Mouse (Mus musculus) hindlimb bud, embryonic 11.5 days (tissue): ENCODE measurements at regions not wholly inside any gene's neighbourhood (a gene's known extent, or its start where the extent isn't known, plus 50 kb on each side); places are given as distances from the start of the nearest gene placed in this dataset.
"Not testable (repeated sequence)": the region's sequence is repeated elsewhere in the genome, so short reads cannot be mapped to it uniquely, and the experiment has no call there.

Experiments
- DNase-seq: peaks from one replicate; pipeline ENCODE4 v3.0.0-alpha.2; 2012; ENCODE audit warnings: low read depth, low spot score; ENCODE audit errors: extremely low spot score

DNA sequence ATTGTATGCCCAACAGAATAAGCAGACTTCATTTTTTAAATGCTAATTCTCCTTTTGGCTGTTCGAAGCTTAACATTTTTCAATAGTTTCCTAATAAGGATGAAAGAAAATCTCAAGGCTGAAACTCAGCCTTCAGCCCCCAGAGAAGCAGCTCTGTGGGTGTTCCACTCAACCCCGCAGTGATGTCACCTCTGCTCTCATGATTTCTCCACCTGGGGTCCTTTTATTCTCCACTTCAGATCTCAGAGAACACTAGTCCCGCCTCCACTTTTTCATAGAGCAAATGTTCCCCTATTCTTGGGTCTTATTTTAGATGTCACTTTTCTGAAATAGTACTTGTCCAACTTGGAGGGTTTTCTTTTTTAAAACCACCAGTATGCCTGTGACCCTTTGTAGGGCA is 567.3 kb downstream of the Cntn3 start:
- DNase-seq: no peak

DNA sequence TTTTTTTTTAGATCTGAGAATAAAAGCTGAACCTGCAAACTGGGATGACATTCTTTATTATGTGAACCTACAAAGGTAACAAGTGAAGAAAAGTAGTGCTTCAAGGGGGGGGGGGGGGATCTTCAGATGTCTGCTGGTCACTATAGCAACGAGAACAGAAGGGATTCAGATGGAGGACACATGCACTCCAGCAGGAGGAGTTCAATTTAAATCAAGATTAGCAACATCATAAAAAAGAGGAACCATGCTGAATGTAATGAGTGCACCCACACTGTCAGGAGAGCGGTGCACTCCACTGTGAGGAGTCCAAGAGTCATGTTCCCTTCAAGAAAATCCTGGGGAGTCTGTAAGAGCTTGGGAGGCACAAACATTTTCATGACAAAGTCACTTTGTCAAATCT is 574.7 kb downstream of the Cntn3 start:
- DNase-seq: no peak

DNA sequence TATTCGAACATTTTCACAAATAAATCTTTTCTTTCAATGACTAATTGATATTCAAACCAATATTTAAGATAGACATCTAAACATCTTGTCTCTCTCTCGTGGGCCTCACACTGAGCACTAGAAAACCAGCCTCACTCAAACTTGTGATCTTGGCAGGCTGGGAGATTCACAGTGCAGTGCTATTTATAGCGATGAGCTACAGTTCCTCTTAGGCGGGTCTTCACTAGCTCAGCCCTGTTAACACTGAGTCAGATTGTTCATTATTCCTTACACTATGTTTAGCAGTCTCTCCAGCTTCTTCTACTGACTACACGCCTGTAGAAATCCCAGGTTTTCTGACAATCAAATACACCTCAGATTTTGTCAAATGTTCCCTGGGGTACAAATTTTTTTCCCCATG is 575.3 kb downstream of the Cntn3 start:
- no peak for DNase-seq

DNA sequence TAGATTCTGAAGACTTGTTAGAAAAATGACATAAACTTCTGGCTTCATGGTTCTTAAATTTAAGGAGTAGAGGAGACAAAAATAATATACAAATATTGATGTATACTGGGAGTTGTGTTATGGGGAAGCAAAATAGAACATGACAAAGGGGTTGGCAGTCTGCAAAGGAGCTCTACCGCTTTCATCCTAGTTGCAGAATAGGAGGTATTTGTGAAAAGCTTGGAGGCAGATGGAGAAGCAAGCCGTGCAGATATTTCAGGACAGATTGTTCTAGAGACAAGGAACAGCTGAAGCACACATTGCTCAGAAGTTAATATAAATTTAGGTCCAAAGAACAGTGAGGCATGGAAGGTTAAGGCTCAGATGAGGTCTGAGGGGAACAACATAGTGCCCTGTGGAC is 580.1 kb downstream of the Cntn3 start:
- no peak for DNase-seq

DNA sequence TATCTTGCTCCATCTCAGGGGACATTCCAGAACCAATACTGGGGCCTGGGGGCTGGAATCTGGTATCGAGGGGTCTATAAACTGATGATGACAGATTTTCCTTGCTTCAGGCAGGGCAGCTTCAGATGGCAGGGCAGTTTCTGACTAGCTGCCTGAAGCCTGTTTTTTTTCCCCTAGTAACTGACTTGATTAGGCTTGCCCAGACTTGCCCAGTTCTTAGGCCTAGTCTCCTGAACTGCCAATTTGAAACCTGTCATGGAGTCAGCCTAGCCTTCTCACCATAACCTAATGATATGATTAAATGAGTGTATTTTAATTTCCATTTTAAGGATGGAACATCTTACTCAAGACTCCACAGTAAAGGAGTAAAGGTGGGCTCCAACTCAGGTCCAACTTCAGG is 591.2 kb downstream of the Cntn3 start:
- no peak for DNase-seq

DNA sequence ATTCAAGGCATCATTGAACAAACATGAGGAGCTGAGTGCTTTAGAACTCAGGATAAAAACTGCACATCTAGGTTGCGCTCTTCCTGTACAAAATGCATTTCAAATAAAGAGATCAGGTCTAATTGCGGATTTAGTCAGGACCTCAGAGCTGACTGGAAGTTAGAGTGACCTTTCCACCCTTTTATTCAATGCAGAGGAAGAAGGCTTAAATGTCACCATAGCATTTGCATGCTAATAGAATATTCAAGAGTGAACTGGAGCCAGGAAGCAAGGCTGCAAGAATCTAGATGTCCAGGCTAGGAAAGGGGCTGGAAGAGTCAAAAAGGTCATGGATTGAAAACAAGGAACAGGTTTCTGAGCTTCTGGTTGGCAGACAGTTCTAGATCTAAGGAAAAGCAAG is 593.7 kb downstream of the Cntn3 start:
- no peak for DNase-seq

DNA sequence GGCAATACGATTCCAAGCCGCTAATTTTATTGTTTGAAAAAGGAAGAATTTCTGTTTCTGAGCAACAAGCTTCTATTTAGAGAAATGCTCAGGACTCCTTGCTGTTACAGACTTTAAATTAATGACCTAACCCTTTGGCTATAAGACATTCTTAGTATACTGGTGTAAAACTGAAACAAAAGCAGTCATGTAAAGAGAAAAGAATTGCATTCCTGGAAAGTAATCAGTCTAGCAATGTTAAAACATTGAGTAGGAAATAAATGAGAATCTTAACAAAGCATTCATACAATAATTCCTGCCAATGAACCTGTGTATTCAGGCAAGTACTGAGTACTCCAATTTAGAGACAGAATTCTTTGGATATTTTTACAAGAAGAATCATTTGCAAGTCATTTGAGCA is 587.2 kb upstream of the Pdzrn3 start:
- DNase-seq: no peak

DNA sequence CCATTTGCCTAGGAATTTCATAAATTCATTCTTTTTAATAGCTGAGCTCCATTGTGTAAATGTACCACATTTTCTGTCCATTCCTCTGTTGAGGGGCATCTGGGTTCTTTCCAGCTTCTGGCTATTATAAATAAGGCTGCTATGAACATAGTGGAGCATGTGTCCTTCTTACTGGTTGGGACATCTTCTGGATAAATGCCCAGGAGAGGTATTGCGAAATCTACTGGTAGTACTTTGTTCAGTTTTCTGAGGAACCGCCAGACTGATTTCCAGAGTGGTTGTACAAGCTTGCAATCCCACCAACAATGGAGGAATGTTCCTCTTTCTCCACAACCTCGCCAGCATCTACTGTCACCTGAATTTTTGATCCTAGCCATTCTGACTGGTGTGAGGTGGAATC is 583.8 kb upstream of the Pdzrn3 start:
- not testable (repeated sequence) for DNase-seq

DNA sequence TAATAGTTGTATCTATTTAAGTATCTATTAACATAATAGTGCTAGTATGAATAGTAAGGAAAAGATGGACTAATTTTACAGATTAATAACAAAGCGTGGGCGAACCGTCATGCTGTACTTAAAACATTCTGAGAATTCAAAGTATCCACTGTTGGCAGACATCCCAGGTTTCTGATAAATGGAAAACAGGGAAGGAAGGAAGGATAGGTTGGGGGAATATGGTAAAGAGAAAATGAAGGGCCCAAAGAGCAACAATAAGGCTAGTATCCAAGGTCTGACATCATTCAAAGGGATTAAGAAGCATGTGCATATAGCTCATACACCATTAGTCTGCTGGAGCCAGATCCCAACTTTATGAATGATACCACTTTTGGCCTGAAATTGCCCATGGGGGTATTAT is 572.0 kb upstream of the Pdzrn3 start:
- DNase-seq: no peak

DNA sequence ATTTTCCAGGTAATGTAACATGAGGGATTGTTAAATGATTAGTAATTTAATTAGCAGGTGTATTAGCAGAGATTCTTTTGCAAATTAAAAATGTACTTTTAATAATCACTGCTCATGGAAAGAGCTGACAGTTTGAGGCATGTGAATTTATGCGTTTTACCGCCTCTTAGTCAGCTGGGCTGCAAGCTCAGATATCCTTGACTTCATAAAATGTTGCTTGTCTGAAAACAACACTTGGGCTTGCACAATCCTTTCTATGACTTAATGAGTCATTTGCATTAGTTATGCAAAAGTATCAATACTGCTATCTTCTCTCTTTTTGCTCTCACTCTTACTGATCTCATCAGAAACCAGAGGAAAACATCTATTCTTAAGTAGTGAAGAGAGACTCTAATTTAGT is 571.3 kb upstream of the Pdzrn3 start:
- DNase-seq: no peak

DNA sequence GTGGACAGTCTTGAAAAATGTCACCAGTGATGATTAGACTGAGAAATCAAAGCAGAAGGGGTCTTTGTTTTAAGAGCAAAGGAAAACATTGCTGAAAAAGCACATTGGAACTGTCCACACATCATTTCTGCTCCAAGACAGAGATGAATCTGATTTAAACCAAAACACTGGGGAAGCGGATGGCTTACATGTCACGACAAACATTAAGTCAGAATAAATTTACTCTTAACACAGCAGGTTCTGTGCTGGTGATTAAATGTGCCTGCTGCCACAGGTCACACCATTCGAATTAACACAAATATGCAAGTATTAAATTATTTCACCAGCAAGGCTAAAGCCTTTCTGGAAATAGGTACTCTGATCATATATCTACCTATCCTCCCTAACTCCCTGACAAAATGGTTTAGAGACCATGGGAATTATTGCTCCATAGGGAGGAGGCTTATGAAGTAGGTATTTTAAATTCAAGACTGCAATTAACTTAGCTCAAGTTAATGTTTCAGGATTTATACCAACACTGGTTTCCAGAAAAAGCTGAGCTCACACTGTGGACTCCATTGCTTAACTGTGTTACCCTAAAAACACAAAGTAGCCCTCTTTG is 562.7 kb upstream of the Pdzrn3 start:
- DNase-seq: no peak

DNA sequence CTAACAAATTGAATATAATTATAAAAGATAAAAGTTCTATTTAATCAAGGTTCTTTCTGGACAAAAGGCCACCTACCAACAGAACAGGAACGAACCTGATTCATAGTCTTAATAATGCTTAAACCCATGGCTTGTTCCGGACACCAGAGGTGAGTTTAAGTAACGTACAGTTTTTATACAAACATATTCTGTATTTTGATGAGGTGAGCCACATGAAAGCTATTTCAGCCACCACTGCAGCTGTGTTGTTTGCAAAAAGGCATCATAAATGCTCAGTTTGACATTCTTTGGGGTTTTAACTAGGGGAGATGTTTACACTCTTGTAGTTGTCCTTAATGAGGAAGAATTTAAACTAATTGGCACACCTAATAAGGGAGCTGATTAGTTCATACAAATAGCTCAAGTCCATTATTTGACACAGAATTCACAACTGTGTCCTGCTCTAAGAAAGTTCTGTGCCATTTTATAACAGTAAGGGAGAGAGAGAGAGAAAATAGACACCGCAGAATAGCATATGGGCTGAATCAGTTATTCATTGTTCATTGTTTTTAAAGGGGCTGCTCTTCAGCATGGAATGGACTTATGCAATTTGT is 560.8 kb upstream of the Pdzrn3 start:
- no peak for DNase-seq

DNA sequence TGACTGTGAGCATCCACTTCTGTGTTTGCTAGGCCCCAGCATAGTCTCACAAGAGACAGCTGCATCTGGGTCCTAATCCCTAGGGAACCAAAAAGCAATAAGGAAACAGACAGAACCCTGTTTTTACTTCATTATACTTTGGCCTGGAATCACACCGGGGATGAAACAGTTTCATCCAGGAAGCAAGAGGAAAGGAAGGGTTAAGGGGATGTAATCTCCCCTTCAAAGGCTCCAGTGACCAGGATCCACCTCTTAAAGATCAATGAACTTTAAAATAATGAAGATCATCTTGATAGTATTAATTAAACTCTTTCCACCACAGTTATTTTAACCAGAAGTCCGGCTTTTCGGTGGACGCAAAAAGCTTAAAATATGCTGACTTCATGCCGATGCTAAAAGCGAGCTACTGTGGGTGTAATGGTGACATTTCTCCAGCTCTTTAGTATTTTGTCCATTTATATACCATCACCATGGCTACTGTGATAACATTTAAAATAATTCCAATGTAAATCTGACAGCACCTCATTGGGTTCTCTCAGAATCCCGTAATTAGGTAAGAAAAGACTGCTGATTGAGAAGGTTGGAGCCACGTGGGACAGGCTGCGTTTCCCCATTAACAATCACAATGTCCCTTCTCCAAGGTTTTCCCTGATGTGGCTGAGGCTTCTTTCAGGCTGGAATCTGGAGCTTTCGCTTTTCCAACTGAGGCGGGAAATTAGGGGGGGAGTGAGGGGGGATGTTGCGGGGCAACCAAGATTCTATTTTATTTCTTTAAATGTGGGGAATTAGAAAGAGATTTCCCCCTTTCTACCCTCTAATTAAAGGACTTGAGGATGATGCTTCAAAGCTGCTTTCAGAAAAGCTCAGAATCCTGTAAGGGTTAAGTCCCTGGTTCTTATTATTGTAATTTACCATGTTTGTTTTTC is 560.0 kb upstream of the Pdzrn3 start:
- DNase-seq: no peak

DNA sequence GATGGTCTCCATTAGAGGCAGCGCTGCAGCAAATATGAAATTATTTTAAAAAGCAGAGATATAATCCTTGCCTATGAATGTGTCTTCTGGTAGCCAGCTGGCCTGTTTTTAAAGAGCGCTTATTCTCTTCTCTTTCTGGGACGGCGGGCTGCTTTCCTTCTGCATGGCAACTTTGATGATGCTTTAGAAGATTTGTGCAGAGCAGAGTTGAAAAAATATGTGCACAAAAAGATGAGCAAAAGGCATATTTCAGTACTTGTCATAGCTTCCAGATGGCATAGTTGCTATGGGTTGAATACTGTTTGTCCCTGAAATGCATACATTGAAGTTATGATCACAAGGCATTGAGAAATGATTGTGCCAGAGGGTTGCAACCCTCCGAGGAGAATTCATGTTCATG is 554.1 kb upstream of the Pdzrn3 start:
- DNase-seq: no peak

DNA sequence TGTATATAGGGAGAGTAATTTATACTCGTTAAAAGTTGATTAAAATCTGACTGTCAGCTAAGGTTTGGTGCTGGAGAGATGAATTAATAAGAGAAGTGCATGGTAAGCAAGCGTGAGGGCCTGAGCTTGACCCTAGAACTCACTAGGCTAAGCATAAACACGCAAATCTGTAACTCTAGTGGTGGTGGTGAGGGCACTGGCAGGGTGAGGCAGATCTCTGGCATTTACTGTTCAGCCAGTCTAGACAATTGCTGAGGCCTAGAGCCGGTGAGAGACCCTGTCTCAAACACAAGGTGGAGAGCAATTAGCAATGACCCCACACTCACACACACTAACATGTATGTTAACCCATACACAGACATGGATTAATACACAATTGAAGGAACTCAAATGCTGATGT is 544.0 kb upstream of the Pdzrn3 start:
- no peak for DNase-seq

DNA sequence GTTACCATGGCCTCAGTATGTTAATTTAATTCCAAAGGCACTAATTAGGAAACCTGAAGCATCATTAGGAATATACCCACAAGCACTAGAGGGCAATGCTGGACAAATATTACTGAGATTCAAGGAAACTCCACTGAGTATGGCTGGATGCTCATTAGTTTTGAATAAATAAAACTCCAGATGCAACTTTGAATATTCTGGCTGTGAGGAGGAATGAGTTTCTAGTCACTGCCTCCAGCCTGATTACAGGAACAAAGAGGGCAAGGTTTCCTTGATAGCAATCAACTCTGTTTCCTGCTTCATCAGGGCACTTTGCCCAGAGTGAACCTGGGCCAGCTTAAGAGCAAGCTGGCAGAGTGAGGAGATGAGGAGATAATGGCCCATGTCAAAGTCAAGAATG is 543.5 kb upstream of the Pdzrn3 start:
- DNase-seq: no peak

DNA sequence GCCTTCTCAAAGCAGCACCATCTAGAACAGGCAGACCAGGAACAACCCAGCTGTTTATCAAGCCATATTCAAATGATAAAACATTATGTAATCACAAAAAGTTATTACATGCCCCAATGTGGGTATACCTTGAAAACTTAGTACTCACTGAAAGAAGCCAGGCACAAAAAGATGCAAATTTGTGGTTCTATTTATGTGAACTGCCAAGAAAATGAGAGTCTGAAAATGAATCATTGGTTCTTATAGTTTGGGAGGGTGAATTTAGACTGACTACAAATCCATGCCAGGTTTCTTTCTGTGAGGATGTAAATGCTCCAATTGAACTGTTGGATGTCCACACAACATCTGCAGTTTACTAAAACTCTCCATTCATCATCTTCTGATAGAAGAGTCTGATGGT is 541.2 kb upstream of the Pdzrn3 start:
- DNase-seq: no peak

DNA sequence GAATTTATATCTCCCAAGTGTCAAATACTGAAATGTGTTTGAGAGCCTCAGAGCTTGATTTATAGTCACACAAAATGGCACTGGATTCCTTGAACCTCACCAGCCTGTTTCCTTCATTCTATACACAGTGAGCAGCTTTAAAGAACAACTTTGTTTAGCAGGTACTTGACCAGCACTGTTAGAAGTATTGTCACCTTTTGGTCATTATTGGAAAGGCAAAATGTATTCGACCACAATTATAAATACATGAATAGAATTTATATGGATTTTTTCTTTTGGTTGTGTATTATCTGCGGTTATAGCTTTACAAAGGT is 527.3 kb upstream of the Pdzrn3 start:
- no peak for DNase-seq

DNA sequence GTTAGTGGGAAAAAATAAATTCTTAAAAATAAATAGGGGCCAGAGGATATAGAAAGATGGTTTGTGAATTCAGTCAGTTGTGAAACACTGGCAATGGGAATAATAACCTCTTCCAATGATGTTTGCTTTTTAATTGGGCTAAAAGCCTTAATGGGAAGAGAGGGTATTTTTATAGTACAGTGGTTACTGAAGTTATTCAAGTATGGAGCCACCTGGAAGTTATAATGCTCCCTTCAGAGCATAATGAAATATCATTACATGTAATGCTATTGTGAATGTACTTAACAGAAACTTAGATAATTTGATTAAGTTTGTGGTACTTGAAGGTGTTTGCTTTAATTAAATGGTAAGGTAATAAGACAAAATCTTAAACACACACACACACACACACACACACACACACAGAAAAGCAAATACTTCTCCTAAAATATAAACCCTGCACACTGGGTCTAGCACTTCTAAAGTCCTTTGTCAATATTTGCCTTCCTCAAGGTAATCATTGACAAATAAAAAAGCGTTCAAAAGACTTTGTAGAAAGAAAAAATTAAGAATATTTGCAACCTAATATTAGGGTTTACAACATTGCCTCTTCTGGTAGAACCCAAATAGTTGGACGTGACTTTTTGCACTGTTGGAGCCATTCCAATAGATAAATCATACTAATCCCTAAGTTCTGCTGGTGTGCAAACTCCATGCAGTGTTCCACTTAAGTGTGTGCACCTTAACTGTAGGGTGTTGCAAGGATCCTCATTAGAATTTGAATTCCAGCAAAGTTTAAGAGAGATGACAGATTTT is 526.7 kb upstream of the Pdzrn3 start:
- no peak for DNase-seq

DNA sequence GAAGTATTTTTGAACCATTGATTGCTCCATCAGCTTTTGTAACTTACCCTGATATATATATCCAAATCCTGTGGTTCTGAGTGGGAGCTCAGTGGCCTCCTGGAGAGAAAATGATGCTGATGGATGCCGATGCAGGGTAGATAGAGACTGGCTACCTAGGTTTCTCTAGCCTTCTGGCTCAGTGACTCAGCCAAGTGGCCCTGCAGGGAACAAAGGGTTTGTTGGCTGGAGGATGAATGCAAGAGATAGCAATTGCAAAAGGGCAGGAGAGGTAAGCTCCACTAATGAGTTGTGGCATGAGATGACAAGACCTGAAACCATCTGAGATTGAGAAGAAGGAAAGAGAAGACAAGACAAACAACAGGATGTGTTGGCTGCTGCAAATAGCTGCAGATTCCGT is 524.6 kb upstream of the Pdzrn3 start:
- DNase-seq: no peak

DNA sequence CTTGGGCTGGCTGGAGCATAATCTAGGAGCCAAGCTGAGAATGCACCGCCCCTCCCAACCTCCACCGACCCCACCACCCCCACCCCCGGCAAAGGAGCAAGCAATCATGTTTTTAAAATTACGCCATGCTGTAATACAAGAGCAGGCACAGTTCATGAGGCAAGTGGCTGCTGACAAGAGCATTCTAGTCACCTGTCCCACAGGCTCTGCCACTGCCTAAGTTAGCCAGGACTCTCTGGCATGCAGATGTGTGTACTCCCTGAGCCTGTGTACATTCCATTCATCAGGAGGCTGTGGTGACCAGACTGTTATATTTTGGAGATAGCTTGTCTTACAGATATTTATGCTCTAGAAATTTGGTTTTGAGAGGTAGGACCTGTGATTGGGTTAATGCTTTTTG is 520.8 kb upstream of the Pdzrn3 start:
- DNase-seq: no peak

DNA sequence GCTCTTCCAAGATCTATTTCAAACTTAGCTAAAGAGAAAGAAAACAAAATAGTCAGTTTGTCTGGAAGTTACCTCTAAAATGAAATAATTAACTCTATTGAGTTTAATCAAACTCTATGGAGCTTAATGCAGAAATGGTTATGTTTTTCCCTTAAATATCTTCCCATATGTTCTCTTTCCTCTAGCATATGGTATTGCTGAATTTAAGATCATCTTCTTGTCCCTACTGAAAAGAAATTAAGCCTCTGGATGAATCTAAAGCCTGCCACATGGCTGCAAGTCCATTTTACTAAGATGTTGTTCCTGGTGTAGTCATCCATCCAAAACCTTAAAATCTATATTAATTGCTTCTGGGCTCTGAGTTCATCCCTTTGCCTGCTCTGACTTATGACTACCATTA is 513.0 kb upstream of the Pdzrn3 start:
- no peak for DNase-seq
